Mouse (Mus musculus) hindbrain, postnatal 0 days (tissue): ENCODE measurements around the gene Zfp597. TPM values are rescaled to one million over a fixed set of nuclear protein-coding genes. Genes with fewer than 3 reads are reported as not detected.
"Not testable (repeated sequence)": the region's sequence is repeated elsewhere in the genome, so short reads cannot be mapped to it uniquely, and the experiment has no call there.

Experiments used
- ATAC-seq: fragments of 200-750 bp; cut with Nextera tagmentation; 2 replicates; pipeline ENCODE4 v1.8.0; 2017; ENCODE audit warnings: mild to moderate bottlenecking, moderate TSS enrichment, moderate library complexity
- DNase-seq: peaks from one replicate; pipeline ENCODE4 v3.0.0-alpha.2; 2015; ENCODE audit warnings: low spot score
- H3K27ac ChIP-seq: fragments of 300-500 bp; sonication (generic); 2 replicates; pipeline ENCODE4 v1.5.1; 2014; ENCODE audit warnings: mild to moderate bottlenecking
- H3K27me3 ChIP-seq: fragments of 300-500 bp; sonication (generic); 2 replicates; pipeline ENCODE4 v1.6.1; 2014; ENCODE audit warnings: low read length, mixed read lengths; ENCODE audit not compliant: insufficient read depth
- H3K36me3 ChIP-seq: fragments of 300-500 bp; sonication (generic); 2 replicates; pipeline ENCODE4 v1.6.1; 2014; ENCODE audit warnings: low read length, mixed read lengths; ENCODE audit not compliant: insufficient read depth
- H3K4me1 ChIP-seq: fragments of 300-500 bp; sonication (generic); 2 replicates; pipeline ENCODE4 v1.6.1; 2014; ENCODE audit warnings: antibody characterized with exemption, low read length, mixed read lengths; ENCODE audit not compliant: insufficient read depth
- H3K4me2 ChIP-seq: fragments of 300-500 bp; sonication (generic); 2 replicates; pipeline ENCODE4 v1.6.1; 2014; ENCODE audit warnings: low read depth, mild to moderate bottlenecking, low read length, moderate library complexity, mixed read lengths
- H3K4me3 ChIP-seq: fragments of 300-500 bp; sonication (generic); 2 replicates; pipeline ENCODE4 v1.5.1; 2014; ENCODE audit warnings: low read length
- H3K9ac ChIP-seq: fragments of 300-500 bp; sonication (generic); replicated peaks from 2 replicates; pipeline ENCODE4 v1.6.1; 2014; ENCODE audit warnings: mild to moderate bottlenecking, low read length, moderate library complexity, mixed read lengths
- H3K9me3 ChIP-seq: fragments of 300-500 bp; sonication (generic); 2 replicates; pipeline ENCODE4 v1.6.1; 2016; ENCODE audit warnings: low read length, mixed read lengths
- CTCF ChIP-seq: IDR thresholded peaks from 2 replicates; pipeline ENCODE4 v1.5.1; 2016; ENCODE audit warnings: antibody characterized with exemption, control low read depth, low read depth
- WGBS: fragments of 180-500 bp; shearing (Covaris S2); extraction: QIAGEN DNeasy Blood & Tissue Kit; methylation state at CpG from one replicate; pipeline ENCODE4 v1.1.7; 2014; 5-methylcytosine and 5-hydroxymethylcytosine counted together
- microRNA-seq, 2 experiments: library from miRNA; unstranded; fragments of <30 nt; microRNA quantifications; one replicate each; pipeline ENCODE4; 2016
- polyA plus RNA-seq: library from polyadenylated mRNA; unstranded; fragments of >200 nt; fragmentation: Nextera tagmentation; extraction: Ambion mirVana; gene quantifications from 2 replicates; pipeline ENCODE4 v1.2.1, GENCODE M21; 2015
- total RNA-seq: library from RNA; depleted of rRNA; stranded (reverse); fragments of >200 nt; gene quantifications from 2 replicates; pipeline ENCODE4 v1.2.3, GENCODE M21; 2014; rRNA removed

The Zfp597 gene
- total and polyA plus RNA-seq, 2 experiments from 2014 or later, result 11.9 to 21.4 TPM

DNA sequence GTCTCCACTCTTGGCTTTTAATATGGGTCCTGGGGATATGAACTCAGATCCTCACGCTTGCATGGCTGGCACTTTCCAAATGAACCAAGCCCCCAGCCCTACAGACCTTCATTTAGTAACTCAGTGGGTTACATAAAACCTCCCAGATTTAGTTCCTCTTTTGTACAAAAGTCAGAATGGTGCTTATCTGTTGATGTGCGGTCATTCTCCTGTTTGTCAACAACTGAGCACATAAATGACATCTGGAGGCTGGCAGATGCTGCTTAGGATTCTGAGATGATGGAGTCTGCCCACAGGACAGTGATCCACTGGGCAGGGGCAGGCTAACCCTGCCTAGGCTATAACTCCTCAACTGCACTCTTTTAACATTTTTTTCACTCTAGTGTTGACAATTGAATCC lies 54.6 kb downstream of the Zfp597 start:
- WGBS, result 88% methylated on average over 2 of the region's 2 CpGs
- Histone ChIP-seq H3K4me3 (no peak overlapping the region), H3K36me3 (no peaks in the 10 kb centered on the region), H3K4me1 (no peaks in the 10 kb centered on the region), H3K4me2 (no peak overlapping the region), H3K9ac (no peak overlapping the region), H3K9me3 (no peaks in the 10 kb centered on the region), H3K27ac (no peak overlapping the region), H3K27me3 (no peaks in the 10 kb centered on the region)
- TF ChIP-seq CTCF, result no peak
- DNase-seq (no peak), ATAC-seq (no peak)

DNA sequence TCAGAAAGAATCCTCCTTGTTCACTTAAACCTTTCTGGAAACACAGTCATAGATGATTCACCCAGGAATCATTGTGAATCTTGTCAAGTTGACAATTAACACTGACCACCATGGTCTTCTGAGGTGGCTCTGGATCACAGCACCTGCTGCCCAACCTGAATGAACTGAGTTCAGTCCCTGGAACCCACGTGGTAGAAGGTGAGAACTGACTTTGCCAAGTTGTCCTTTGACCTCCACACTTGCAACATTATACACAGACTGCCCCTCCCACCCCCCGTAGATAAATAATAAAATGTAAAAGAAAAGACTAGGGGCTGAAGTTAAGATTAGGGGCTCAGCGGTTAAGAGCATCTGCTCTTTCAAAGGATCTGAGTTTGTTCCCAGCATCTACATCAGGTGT lies 56.3 kb downstream of the Zfp597 start:
- no peak for DNase-seq
- Histone ChIP-seq H3K9me3 (no peaks in the 10 kb centered on the region), H3K4me1 (no peaks in the 10 kb centered on the region), H3K27me3 (no peaks in the 10 kb centered on the region), H3K9ac (no peak overlapping the region), H3K27ac (no peak overlapping the region), H3K4me2 (no peak overlapping the region), H3K4me3 (no peak overlapping the region), H3K36me3 (no peaks in the 10 kb centered on the region)
- TF ChIP-seq CTCF, result no peak
- ATAC-seq, result no peak
- WGBS, result 60% methylated on average over 3 of the region's 3 CpGs

- no peaks in the 10 kb centered on the region for H3K9me3 ChIP-seq
- no peaks in the 10 kb centered on the region for H3K4me1 ChIP-seq
- ATAC-seq (no peak), DNase-seq (no peak)
- no peaks in the 10 kb centered on the region for H3K36me3 ChIP-seq
- no peak overlapping the region for H3K4me2 ChIP-seq
- no peak overlapping the region for H3K9ac ChIP-seq
- no peak overlapping the region for H3K27ac ChIP-seq
- no peak for TF ChIP-seq CTCF
- WGBS, result 98% methylated on average over 2 of the region's 2 CpGs
- H3K4me3 ChIP-seq, result no peak overlapping the region
- H3K27me3 ChIP-seq, result no peaks in the 10 kb centered on the region
Measured at GRCm38 (mm10) chr16:3820202-3820601, 64.2 kb downstream of the Zfp597 start.

GRCm38 (mm10) chr16:3814667-3815066 lies 69.7 kb downstream of the Zfp597 start:
- DNase-seq, H3K9ac ChIP-seq, H3K4me2 ChIP-seq, H3K27me3 ChIP-seq, H3K4me1 ChIP-seq, H3K36me3 ChIP-seq, H3K9me3 ChIP-seq, ATAC-seq, H3K27ac ChIP-seq, H3K4me3 ChIP-seq: not testable (repeated sequence)
- 84% methylated on average over 6 of the region's 6 CpGs for WGBS

Small RNAs within 50 kb of the gene (microRNA-seq; reads per million reads assigned to microRNA genes)
- 0 reads per million in 2 experiments for gene Gm23493

Other genes starting within 250 kb of the Zfp597 start
- not detected in 2 replicates for gene Mefv, start 166.5 kb downstream of the Zfp597 start, total RNA-seq
- gene Mefv, start 166.5 kb downstream of the Zfp597 start, polyA plus RNA-seq, result not detected in 2 replicates
- gene Zfp263, start 140.5 kb downstream of the Zfp597 start, total RNA-seq, result 22.7 and 22.9 TPM in 2 replicates
- gene Zfp263, start 140.5 kb downstream of the Zfp597 start, polyA plus RNA-seq, result 33.1 and 33.5 TPM in 2 replicates
- gene Olfr15, start 53.7 kb downstream of the Zfp597 start, total RNA-seq, result not detected in 2 replicates
- not detected in 2 replicates for gene Olfr15, start 53.7 kb downstream of the Zfp597 start, polyA plus RNA-seq
- 3.4 and 3.6 TPM in 2 replicates for gene Zfp174, start 37.3 kb downstream of the Zfp597 start, total RNA-seq
- 1.2 and 1.3 TPM in 2 replicates for gene Zfp174, start 37.3 kb downstream of the Zfp597 start, polyA plus RNA-seq
- gene Naa60, start 12.2 kb downstream of the Zfp597 start, total RNA-seq, result 76.7 and 89.6 TPM in 2 replicates
- gene Naa60, start 12.2 kb downstream of the Zfp597 start, polyA plus RNA-seq, result 85.7 and 91.6 TPM in 2 replicates
- 2.9 and 10.9 TPM in 2 replicates for gene Gm20695, start 87 bp upstream of the Zfp597 start, total RNA-seq
- 1.0 and 3.2 TPM in 2 replicates for gene Gm20695, start 87 bp upstream of the Zfp597 start, polyA plus RNA-seq
- 7.9 and 47.7 TPM in 2 replicates for gene 1700037C18Rik, start 24.1 kb upstream of the Zfp597 start, total RNA-seq
- 12.6 and 12.7 TPM in 2 replicates for gene 1700037C18Rik, start 24.1 kb upstream of the Zfp597 start, polyA plus RNA-seq
- gene Cluap1, start 24.2 kb upstream of the Zfp597 start, total RNA-seq, result 11.8 and 14.4 TPM in 2 replicates
- 42.3 and 42.6 TPM in 2 replicates for gene Cluap1, start 24.2 kb upstream of the Zfp597 start, polyA plus RNA-seq
- 0.93 and 1.3 TPM in 2 replicates for gene Nlrc3, start 92.1 kb upstream of the Zfp597 start, total RNA-seq
- gene Nlrc3, start 92.1 kb upstream of the Zfp597 start, polyA plus RNA-seq, result 0.61 and 0.63 TPM in 2 replicates
- gene Slx4, start 119.2 kb upstream of the Zfp597 start, total RNA-seq, result 28.1 and 35.9 TPM in 2 replicates
- 15.1 and 15.4 TPM in 2 replicates for gene Slx4, start 119.2 kb upstream of the Zfp597 start, polyA plus RNA-seq
- gene Dnase1, start 152.4 kb upstream of the Zfp597 start, total RNA-seq, result 0.31 TPM in 1 of 2 replicates, not detected in the other
- gene Dnase1, start 152.4 kb upstream of the Zfp597 start, polyA plus RNA-seq, result 2.0 and 2.3 TPM in 2 replicates
- gene Trap1, start 193.3 kb upstream of the Zfp597 start, total RNA-seq, result 41.2 and 42.6 TPM in 2 replicates
- 51.2 and 52.1 TPM in 2 replicates for gene Trap1, start 193.3 kb upstream of the Zfp597 start, polyA plus RNA-seq